Mouse (Mus musculus) lung, adult 18-20 months (tissue): ENCODE results near the gene Trp63.
"Not testable (repeated sequence)": the region's sequence is repeated elsewhere in the genome, so short reads cannot be mapped to it uniquely, and the experiment has no call there.

Experiments used
- DNase-seq, 2 experiments: peaks; one replicate each; pipeline ENCODE4 v3.0.0; 2022; ENCODE audit warnings: mixed read lengths in 2 of 2

Gene Trp63

GRCm38 (mm10) chr16:25683531-25684248 lies at the start of gene Trp63:
Gene Trp63 (plus strand): TSS chr16:25683763.
- no peak for DNase-seq

GRCm38 (mm10) chr16:25644716-25645115 lies 38.8 kb upstream of the Trp63 start:
- DNase-seq: not testable (repeated sequence)

GRCm38 (mm10) chr16:25660510-25661235 lies 22.9 kb upstream of the Trp63 start:
- DNase-seq: no peak

GRCm38 (mm10) chr16:25663116-25663515 lies 20.4 kb upstream of the Trp63 start:
- DNase-seq: no peak

- DNase-seq: peak; percentile 16 to 49
These were observed 9.6 kb upstream of the Trp63 start for GRCm38 (mm10) chr16:25673861-25674440.

GRCm38 (mm10) chr16:25680369-25680768 lies 3.2 kb upstream of the Trp63 start:
- DNase-seq: no peak

- DNase-seq: peak in 1 of 2 experiments; percentile 20
These were observed 1.0 kb upstream of the Trp63 start for GRCm38 (mm10) chr16:25682533-25682932.

GRCm38 (mm10) chr16:25684572-25684971 lies 1.0 kb downstream of the Trp63 start:
- DNase-seq: no peak

- no peak for DNase-seq
These were observed 7.0 kb downstream of the Trp63 start for GRCm38 (mm10) chr16:25690612-25691011.

- DNase-seq: no peak
These were observed 17.7 kb downstream of the Trp63 start for GRCm38 (mm10) chr16:25701252-25701651.

GRCm38 (mm10) chr16:25706260-25706659 lies 22.7 kb downstream of the Trp63 start:
- no peak for DNase-seq

- DNase-seq: no peak
These were observed 32.2 kb downstream of the Trp63 start for GRCm38 (mm10) chr16:25715790-25716189.

- no peak for DNase-seq
These were observed 39.6 kb downstream of the Trp63 start for GRCm38 (mm10) chr16:25723131-25723530.

GRCm38 (mm10) chr16:25727001-25727400 lies 43.4 kb downstream of the Trp63 start:
- no peak for DNase-seq

GRCm38 (mm10) chr16:25727957-25728506 lies 44.5 kb downstream of the Trp63 start:
- peak; percentile 5 to 14 for DNase-seq

- no peak for DNase-seq
These were observed 53.3 kb downstream of the Trp63 start for GRCm38 (mm10) chr16:25736912-25737311.

- DNase-seq: no peak
These were observed 54.1 kb downstream of the Trp63 start for GRCm38 (mm10) chr16:25737623-25738050.

- peak; percentile 10 to 26 for DNase-seq
These were observed 63.2 kb downstream of the Trp63 start for GRCm38 (mm10) chr16:25746807-25747206.

- DNase-seq: no peak
These were observed 68.3 kb downstream of the Trp63 start for GRCm38 (mm10) chr16:25751866-25752265.

GRCm38 (mm10) chr16:25758108-25758507 lies 74.5 kb downstream of the Trp63 start:
- DNase-seq: peak in 1 of 2 experiments; percentile 16

- no peak for DNase-seq
These were observed 82.0 kb downstream of the Trp63 start for GRCm38 (mm10) chr16:25765549-25765948.

GRCm38 (mm10) chr16:25774611-25775010 lies 91.0 kb downstream of the Trp63 start:
- DNase-seq: no peak

GRCm38 (mm10) chr16:25777501-25777900 lies 93.9 kb downstream of the Trp63 start:
- DNase-seq: no peak
